Mouse (Mus musculus): ENCODE measurements around the gene B9d1. TPM values are rescaled to one million over a fixed set of nuclear protein-coding genes. Genes with fewer than 3 reads are reported as not detected.
A peak's percentile ranks its signal among the peaks of the same experiment; 100 is the strongest.

The B9d1 gene
- total RNA-seq, 2 experiments from 2014 or later, result 8.4 to 10.4 TPM

- intact Hi-C loops (cut with DNase I), result loop anchor here (5.0 kb wide), 1 partner anchor 44 kb away; the partner anchor contains the start of gene Epn2
- DNase-seq (ENCODE audit: low spot score), result peak; percentile 58
These were observed 28.6 kb downstream of the B9d1 start for GRCm38 (mm10) chr11:61533571-61533970.

GRCm38 (mm10) chr11:61535530-61535929 lies 30.6 kb downstream of the B9d1 start:
- intact Hi-C loops (cut with DNase I), result loop anchor here (2.0 kb wide), 1 partner anchor 27 kb away; no protein-coding TSS in a partner anchor
- DNase-seq (ENCODE audit: low spot score), result no peak

- intact Hi-C loops (cut with DNase I), result no loop called here
- DNase-seq (ENCODE audit: low spot score), result no peak
These were observed 32.0 kb downstream of the B9d1 start for GRCm38 (mm10) chr11:61536952-61537351.

- DNase-seq (ENCODE audit: low spot score), result no peak
- intact Hi-C loops (cut with DNase I), result no loop called here
These were observed 32.4 kb downstream of the B9d1 start for GRCm38 (mm10) chr11:61537362-61537761.

- intact Hi-C loops (cut with DNase I), result no loop called here
- no peak for DNase-seq (ENCODE audit: low spot score)
These were observed 35.7 kb downstream of the B9d1 start for GRCm38 (mm10) chr11:61540642-61541041.

GRCm38 (mm10) chr11:61541106-61541505 lies 36.2 kb downstream of the B9d1 start:
- intact Hi-C loops (cut with DNase I), result no loop called here

GRCm38 (mm10) chr11:61545586-61545985 lies 40.6 kb downstream of the B9d1 start:
- intact Hi-C loops (cut with DNase I), result no loop called here
- DNase-seq (ENCODE audit: low spot score), result no peak

More at GRCm38 (mm10) chr11:61541106-61541505, 36.2 kb downstream of the B9d1 start:
- DNase-seq (ENCODE audit: low spot score), result no peak

- intact Hi-C loops (cut with DNase I), result no loop called here
These were observed 41.5 kb downstream of the B9d1 start for GRCm38 (mm10) chr11:61546452-61546851.

GRCm38 (mm10) chr11:61547710-61548109 lies 42.8 kb downstream of the B9d1 start:
- intact Hi-C loops (cut with DNase I), result no loop called here
- no peak for DNase-seq (ENCODE audit: low spot score)

More at GRCm38 (mm10) chr11:61546452-61546851, 41.5 kb downstream of the B9d1 start:
- DNase-seq (ENCODE audit: low spot score), result no peak

- DNase-seq (ENCODE audit: low spot score), result no peak
- intact Hi-C loops (cut with DNase I), result no loop called here
These were observed 45.7 kb downstream of the B9d1 start for GRCm38 (mm10) chr11:61550631-61551030.

GRCm38 (mm10) chr11:61553015-61553754 lies 48.2 kb downstream of the B9d1 start:
- no peak for DNase-seq (ENCODE audit: low spot score)
- intact Hi-C loops (cut with DNase I), result no loop called here

GRCm38 (mm10) chr11:61559572-61559971 lies 54.6 kb downstream of the B9d1 start:
- no peak for DNase-seq (ENCODE audit: low spot score)
- intact Hi-C loops (cut with DNase I), result no loop called here

GRCm38 (mm10) chr11:61562421-61562820 lies 57.5 kb downstream of the B9d1 start:
- intact Hi-C loops (cut with DNase I), result loop anchor here (2.0 kb wide), 1 partner anchor 28 kb away; no protein-coding TSS in a partner anchor
- DNase-seq (ENCODE audit: low spot score), result no peak

Other genes starting within 250 kb of the B9d1 start
- gene Aldh3a2, start 237.7 kb upstream of the B9d1 start, total RNA-seq (2021), result 10 to 100 TPM; 30.6 to 35.2 TPM
- not detected for gene Slc47a2, start 162.3 kb upstream of the B9d1 start, total RNA-seq (2021)
- gene Slc47a1, start 126.8 kb upstream of the B9d1 start, total RNA-seq (2021), result 10 to 100 TPM; 29.3 to 30.4 TPM
- gene Rnf112, start 51.0 kb upstream of the B9d1 start, total RNA-seq (2021), result under 1 TPM; 0.26 to 0.53 TPM
- 10 to 100 TPM; 43.3 to 50.0 TPM for gene Mfap4, start 19.7 kb upstream of the B9d1 start, total RNA-seq (2021)
- gene Mapk7, start 10.7 kb upstream of the B9d1 start, total RNA-seq (2021), result 1 to 10 TPM; 6.0 to 7.7 TPM
- 10 to 100 TPM; 23.7 to 27.0 TPM for gene Epn2, start 74.5 kb downstream of the B9d1 start, total RNA-seq (2021)
- 10 to 100 TPM; 11.4 to 13.0 TPM for gene Grap, start 148.1 kb downstream of the B9d1 start, total RNA-seq (2021)
- gene Fam83g, start 178.9 kb downstream of the B9d1 start, total RNA-seq (2021), result under 1 TPM in 1 of 2 experiments, not detected in 1; 0.14 TPM
- not detected for gene Slc5a10, start 215.7 kb downstream of the B9d1 start, total RNA-seq (2021)